Mouse (Mus musculus): ENCODE measurements at regions not wholly inside any gene's neighbourhood (a gene's known extent, or its start where the extent isn't known, plus 50 kb on each side); places are given as distances from the start of the nearest gene placed in this dataset.

GRCm38 (mm10) chr10:111578536-111578935 lies 72.5 kb downstream of the Phlda1 start:
- no peak for TF ChIP-seq POLR2A (IDR thresholded peaks at IDR 0.05; ENCODE audit: extremely low read depth, insufficient read depth, low read length)
- no peak for TF ChIP-seq CTCF (IDR thresholded peaks at IDR 0.05; ENCODE audit: extremely low read depth, insufficient read depth, low read length)
